20 mouse cellular contexts compared by ENCODE assay signal in genomic region chr1:184019722-184020107, GRCm38 (mm10). TPM values are rescaled to one million over a fixed set of nuclear protein-coding genes. Genes with fewer than 3 reads are reported as not detected.
DNase-seq lines count a peak whose midpoint lies in the region; ATAC-seq and TF ChIP-seq lines count a peak whose summit lies in the region.
"Had no signal": no experiment of that assay in that cellular context is flagged by ENCODE, and none has a peak within 500 bp of the region (broad histone marks: within the 10 kb centered on the region; RNA-seq: fewer than 3 reads in every experiment).

No protein-coding gene starts in this region.

- WGBS in heart, embryonic 16.5 days: 9% methylated on average over 6 of the region's 6 CpGs
- WGBS in lung, postnatal 0 days: 28% methylated on average over 6 of the region's 6 CpGs
- 35% methylated on average over 6 of the region's 6 CpGs for WGBS in stomach, postnatal 0 days

- H3K27ac ChIP-seq in heart, embryonic 16.5 days (ENCODE audit: low read length): no peak overlapping the region
- no peak overlapping the region for H3K27ac ChIP-seq in lung, postnatal 0 days (ENCODE audit: low read length)
- no peak overlapping the region for H3K27ac ChIP-seq in stomach, postnatal 0 days (replicated peaks)
- H3K27ac ChIP-seq: embryonic facial prominence, embryonic 13.5 days; hindbrain, embryonic 15.5 days; intestine, embryonic 15.5 days had no signal

- no peaks in the 10 kb centered on the region for H3K36me3 ChIP-seq in heart, embryonic 16.5 days (ENCODE audit: control insufficient read depth, insufficient read depth)
- no peaks in the 10 kb centered on the region for H3K36me3 ChIP-seq in lung, postnatal 0 days (ENCODE audit: insufficient read depth, low read length)
- no peaks in the 10 kb centered on the region for H3K36me3 ChIP-seq in stomach, postnatal 0 days (ENCODE audit: control insufficient read depth, insufficient read depth, low read length)
- H3K36me3 ChIP-seq: embryonic facial prominence, embryonic 13.5 days; hindbrain, embryonic 15.5 days; intestine, embryonic 15.5 days had no signal

- no peak overlapping the region for H3K4me2 ChIP-seq in heart, embryonic 16.5 days (ENCODE audit: low read depth, low read length)
- no peak overlapping the region for H3K4me2 ChIP-seq in lung, postnatal 0 days (replicated peaks; ENCODE audit: low read depth, low read length)
- H3K4me2 ChIP-seq in stomach, postnatal 0 days (replicated peaks; ENCODE audit: low read depth): no peak overlapping the region
- H3K4me2 ChIP-seq: embryonic facial prominence, embryonic 13.5 days; hindbrain, embryonic 15.5 days; intestine, embryonic 15.5 days had no signal

- peak; percentile 64 for DNase-seq in heart, adult 11 months
- no peak for DNase-seq in heart, adult 8-10 months (ENCODE audit: low spot score)
- no peak for DNase-seq in heart, adult 9 months (ENCODE audit: low spot score in 2 of 2)
- DNase-seq in lung, postnatal 0 days (ENCODE audit: low spot score): peak; percentile 8
- no peak for DNase-seq in lung, postnatal 25 days (ENCODE audit: low spot score)
- DNase-seq in stomach, postnatal 0 days (ENCODE audit: low spot score): no peak
- DNase-seq: adrenal gland, postnatal 14 days; cerebellum, adult 9-11 months; gastrocnemius, postnatal 14 days; heart, postnatal 4 days; kidney, adult 9 months; kidney, postnatal 36 days; retina, postnatal 1 day; thymus, postnatal 14 days had no signal

- H3K4me3 ChIP-seq in heart, embryonic 16.5 days (ENCODE audit: low read length): no peak overlapping the region
- no peak overlapping the region for H3K4me3 ChIP-seq in lung, postnatal 0 days (ENCODE audit: low read depth, low read length)
- no peak overlapping the region for H3K4me3 ChIP-seq in stomach, postnatal 0 days (ENCODE audit: low read depth, low read length)
- H3K4me3 ChIP-seq: embryonic facial prominence, embryonic 13.5 days; hindbrain, embryonic 15.5 days; intestine, embryonic 15.5 days had no signal

- ATAC-seq in heart, embryonic 16.5 days (replicated peaks; ENCODE audit: extremely low read depth, insufficient read depth, low FRiP score): peak; percentile 21; the same call in 1 of the 2 replicates
- no peak for ATAC-seq in lung, postnatal 0 days
- ATAC-seq in stomach, postnatal 0 days (ENCODE audit: low FRiP score, low TSS enrichment): 0 out of 2 replicates have a peak, but pooled peaks have one; percentile 16
- ATAC-seq: CD4-positive, CD25-positive, alpha-beta regulatory T cell, adult 4 months; forebrain, embryonic 14.5 days; intestine, embryonic 15.5 days had no signal

- no peak for TF ChIP-seq CTCF in lung, postnatal 0 days (IDR thresholded peaks at IDR 0.05)
- no peak for TF ChIP-seq CTCF in stomach, postnatal 0 days (IDR thresholded peaks at IDR 0.05; ENCODE audit: low read depth)

- TF ChIP-seq EP300 in lung, postnatal 0 days (IDR thresholded peaks at IDR 0.05): no peak
- TF ChIP-seq EP300 in stomach, postnatal 0 days (optimal IDR thresholded peaks at IDR 0.05): no peak

- no peaks in the 10 kb centered on the region for H3K9me3 ChIP-seq in heart, embryonic 16.5 days (replicated peaks; ENCODE audit: control insufficient read depth, low read length)
- no peaks in the 10 kb centered on the region for H3K9me3 ChIP-seq in lung, postnatal 0 days (ENCODE audit: low read length)
- no peaks in the 10 kb centered on the region for H3K9me3 ChIP-seq in stomach, postnatal 0 days (ENCODE audit: control insufficient read depth, low read length)
- H3K9me3 ChIP-seq: embryonic facial prominence, embryonic 13.5 days; hindbrain, embryonic 15.5 days; intestine, embryonic 15.5 days had no signal

- no peaks in the 10 kb centered on the region for H3K4me1 ChIP-seq in heart, embryonic 16.5 days (ENCODE audit: control insufficient read depth, insufficient read depth, low read length)
- no peaks in the 10 kb centered on the region for H3K4me1 ChIP-seq in lung, postnatal 0 days (ENCODE audit: insufficient read depth, low read depth, low read length)
- H3K4me1 ChIP-seq in stomach, postnatal 0 days (replicated peaks; ENCODE audit: control insufficient read depth, insufficient read depth): no peaks in the 10 kb centered on the region
- H3K4me1 ChIP-seq: embryonic facial prominence, embryonic 13.5 days; hindbrain, embryonic 15.5 days had no signal

- no peak overlapping the region for H3K9ac ChIP-seq in heart, embryonic 16.5 days (ENCODE audit: low read length)
- H3K9ac ChIP-seq in lung, postnatal 0 days (replicated peaks; ENCODE audit: low read depth): no peak overlapping the region
- H3K9ac ChIP-seq in stomach, postnatal 0 days (ENCODE audit: low read length): no peak overlapping the region
- H3K9ac ChIP-seq: embryonic facial prominence, embryonic 13.5 days; hindbrain, embryonic 15.5 days; intestine, embryonic 15.5 days had no signal

- H3K27me3 ChIP-seq in heart, embryonic 16.5 days (ENCODE audit: control insufficient read depth, insufficient read depth, low read length): no peaks in the 10 kb centered on the region
- no peaks in the 10 kb centered on the region for H3K27me3 ChIP-seq in lung, postnatal 0 days (replicated peaks; ENCODE audit: insufficient read depth, low read length)
- H3K27me3 ChIP-seq in stomach, postnatal 0 days (ENCODE audit: control insufficient read depth, insufficient read depth, low read length): no peaks in the 10 kb centered on the region
- H3K27me3 ChIP-seq: embryonic facial prominence, embryonic 13.5 days; hindbrain, embryonic 15.5 days; intestine, embryonic 15.5 days had no signal

RNA-seq across cellular contexts. Expression of gene Dusp10, which starts 6.6 kb away (rescaled TPM):
- 1 to 10 TPM; 5.8 to 8.3 (median 7.4) TPM for total RNA-seq in heart, adult 8-10 months (2022)
- 11.7 and 15.5 TPM in 2 replicates for polyA plus RNA-seq in heart, embryonic 16.5 days (2015; fragmentation: Nextera tagmentation; extraction: Ambion mirVana)
- polyA plus RNA-seq in lung, postnatal 0 days (2015; fragmentation: Nextera tagmentation; extraction: Ambion mirVana): 6.7 and 6.8 TPM in 2 replicates
- 4.2 and 6.5 TPM in 2 replicates for polyA plus RNA-seq in stomach, postnatal 0 days (2015; fragmentation: Nextera tagmentation; extraction: Ambion mirVana)

RNA-seq across cellular contexts. Expression of gene 1700056E22Rik, which starts 14.4 kb away (rescaled TPM):
- total RNA-seq in heart, adult 8-10 months (2022): 1 to 10 TPM in 3 of 4 experiments, under 1 TPM in 1; 0.57 to 1.7 (median 1.2) TPM
- 2.2 TPM in 2 replicates for polyA plus RNA-seq in heart, embryonic 16.5 days (2015; fragmentation: Nextera tagmentation; extraction: Ambion mirVana)
- 2.2 and 2.3 TPM in 2 replicates for polyA plus RNA-seq in lung, postnatal 0 days (2015; fragmentation: Nextera tagmentation; extraction: Ambion mirVana)
- 1.6 and 2.6 TPM in 2 replicates for polyA plus RNA-seq in stomach, postnatal 0 days (2015; fragmentation: Nextera tagmentation; extraction: Ambion mirVana)

Comparison
In these comparisons a context has a peak if more than half of its experiments do, and no peak if none do; other contexts are left out.
1. DNase-seq: peak in heart, adult 11 months (single experiment) and lung, postnatal 0 days (single experiment); none in heart, adult 8-10 months (single experiment), heart, adult 9 months (0 of 2), lung, postnatal 25 days (single experiment) and stomach, postnatal 0 days (single experiment).